ENCODE assay signal across 9 mouse cellular contexts in the genomic region with DNA sequence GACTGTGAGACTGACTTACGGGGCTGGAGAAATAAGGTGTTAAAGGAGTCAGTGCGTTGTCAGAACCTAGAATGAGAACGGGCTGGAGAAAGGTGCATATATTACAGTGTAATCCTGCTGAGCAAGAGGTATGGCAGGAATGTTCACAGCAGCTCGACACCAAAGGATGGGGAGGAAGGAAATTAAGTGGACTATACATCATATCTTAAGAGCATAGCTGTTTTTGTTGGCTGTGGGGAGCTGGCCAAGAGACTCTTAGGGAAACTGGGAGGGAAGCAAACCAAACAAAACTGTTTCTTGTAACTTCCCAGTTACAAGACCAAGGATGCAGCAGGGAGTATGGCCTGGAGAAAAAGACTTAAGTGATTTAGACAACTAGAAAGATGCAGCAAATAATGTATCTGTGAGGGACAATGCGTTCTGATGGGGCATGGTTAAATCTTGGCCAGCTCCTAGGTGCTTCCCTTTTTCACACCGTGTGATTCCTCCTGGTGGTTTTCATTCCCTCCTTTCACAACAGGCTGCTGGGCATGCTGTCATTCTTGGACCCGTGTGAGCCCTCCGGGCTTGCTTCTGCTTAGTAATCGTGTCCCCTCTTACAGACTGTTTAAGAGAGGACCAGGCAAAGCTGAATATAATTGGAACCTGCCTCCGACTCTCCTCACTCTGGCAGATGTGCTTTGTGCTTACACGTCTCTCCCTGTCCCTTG. TPM values are rescaled to one million over a fixed set of nuclear protein-coding genes. Genes with fewer than 3 reads are reported as not detected.
DNase-seq lines count a peak whose midpoint lies in the region; ATAC-seq and TF ChIP-seq lines count a peak whose summit lies in the region.
"Had no signal": no experiment of that assay in that cellular context is flagged by ENCODE, and none has a peak within 500 bp of the region (broad histone marks: within the 10 kb centered on the region; RNA-seq: fewer than 3 reads in every experiment).

No protein-coding gene starts in this region.

- peaks cover 3% of the 10 kb centered on the region; the same call in 1 of the 2 replicates for H3K4me1 ChIP-seq in cerebellum, adult 2 months (ENCODE audit: control insufficient read depth, insufficient read depth, low read length)
- peaks cover 32% of the 10 kb centered on the region for H3K4me1 ChIP-seq in heart, embryonic 15.5 days (replicated peaks)

- H3K9ac ChIP-seq in heart, embryonic 15.5 days: 0 out of 2 replicates have a peak overlapping the region, but pooled peaks have one; percentile 15

- H3K4me3 ChIP-seq in cerebellum, adult 2 months (replicated peaks; ENCODE audit: insufficient read depth, low read depth, low read length): peak overlapping the region; percentile 41
- peak overlapping the region; percentile 36 for H3K4me3 ChIP-seq in heart, embryonic 15.5 days

- H3K9me3 ChIP-seq in heart, embryonic 15.5 days (replicated peaks): no peaks in the 10 kb centered on the region

- H3K27me3 ChIP-seq in cerebellum, adult 2 months (ENCODE audit: control insufficient read depth, insufficient read depth, low read length): no peaks in the 10 kb centered on the region
- no peaks in the 10 kb centered on the region for H3K27me3 ChIP-seq in heart, embryonic 15.5 days

- ATAC-seq in heart, embryonic 15.5 days (replicated peaks; ENCODE audit: insufficient number of reproducible peaks, insufficient read depth, low FRiP score, low read depth): peak; percentile 28; the same call in 1 of the 2 replicates
- peak; percentile 35 for ATAC-seq in megakaryocyte progenitor cell, adult 5-6 weeks (replicated peaks; ENCODE audit: poor library complexity)

- peak overlapping the region; percentile 64 for H3K4me2 ChIP-seq in heart, embryonic 15.5 days

- intact Hi-C loops in heart, postnatal 25 days (cut with DNase I): loop anchor here (1.0 to 2.0 kb wide), 2 partner anchors 96 to 190 kb away; no protein-coding TSS in a partner anchor

- no peak for TF ChIP-seq POLR2A in cerebellum, adult 2 months (IDR thresholded peaks at IDR 0.05; ENCODE audit: borderline replicate concordance, insufficient read depth, low read length)

- no peak overlapping the region for H3K27ac ChIP-seq in cerebellum, adult 2 months (ENCODE audit: insufficient read depth, low read length)
- H3K27ac ChIP-seq in heart, embryonic 15.5 days: peak overlapping the region; percentile 44

- no peak for TF ChIP-seq CTCF in cerebellum, adult 2 months (IDR thresholded peaks at IDR 0.05; ENCODE audit: borderline replicate concordance, insufficient read depth, low read depth, low read length)

- WGBS in cerebellum, adult 2 months: 10% methylated on average over 11 of the region's 11 CpGs
- WGBS in heart, embryonic 15.5 days: 27% methylated on average over 11 of the region's 11 CpGs

- peak; percentile 43 to 67 for DNase-seq in heart, adult 18-20 months
- DNase-seq in heart, postnatal 25 days (ENCODE audit: low spot score): no peak
- DNase-seq in cerebellum, adult 2 months: peak; percentile 19 to 24
- no peak for DNase-seq in layer of hippocampus, adult 11-12 months (ENCODE audit: low spot score)
- DNase-seq in left cerebral cortex, adult 18-20 months (ENCODE audit: low spot score in 2 of 2): no peak
- no peak for DNase-seq in layer of hippocampus, postnatal 25 days (ENCODE audit: extremely low spot score in 1 of 2, low spot score in 1 of 2)

- no peaks in the 10 kb centered on the region for H3K36me3 ChIP-seq in heart, embryonic 15.5 days

RNA-seq across cellular contexts. Expression of gene Asb15, which starts 2.9 kb away (rescaled TPM):
- 10 to 100 TPM; 62.3 to 70.5 TPM for total RNA-seq in heart, adult 18-20 months (2021)
- 10 to 100 TPM; 48.5 to 62.0 TPM for total RNA-seq in heart, postnatal 25 days (2021)
- 0.05 and 0.10 TPM in 2 replicates for polyA plus RNA-seq in cerebellum, adult 2 months (2012; rRNA removed)
- 0.32 and 0.48 TPM in 2 replicates for polyA plus RNA-seq in heart, embryonic 15.5 days (2015; fragmentation: Nextera tagmentation; extraction: Ambion mirVana)
- not detected in 2 replicates for total RNA-seq in megakaryocyte progenitor cell, adult 5-6 weeks (2015)
- total RNA-seq in megakaryocyte progenitor cell, adult 5-6 weeks (2017): not detected in 2 replicates
- total RNA-seq in left cerebral cortex, adult 18-20 months (2021): not detected
- total RNA-seq in layer of hippocampus, postnatal 25 days (2021): not detected
- polyA plus RNA-seq: neural tube, embryonic 11.5 days had no signal

RNA-seq across cellular contexts. Expression of gene Ndufa5, which starts 3.1 kb away (rescaled TPM):
- 1,000 to 10,000 TPM; 1,622 to 1,793 TPM for total RNA-seq in heart, adult 18-20 months (2021)
- 1,000 to 10,000 TPM; 1,436 to 1,506 TPM for total RNA-seq in heart, postnatal 25 days (2021)
- 115 and 146 TPM in 2 replicates for polyA plus RNA-seq in cerebellum, adult 2 months (2012; rRNA removed)
- 599 and 895 TPM in 2 replicates for polyA plus RNA-seq in heart, embryonic 15.5 days (2015; fragmentation: Nextera tagmentation; extraction: Ambion mirVana)
- 127 and 130 TPM in 2 replicates for total RNA-seq in megakaryocyte progenitor cell, adult 5-6 weeks (2015)
- total RNA-seq in megakaryocyte progenitor cell, adult 5-6 weeks (2017): 319 and 343 TPM in 2 replicates
- total RNA-seq in left cerebral cortex, adult 18-20 months (2021): 100 to 1,000 TPM; 262 to 301 TPM
- total RNA-seq in layer of hippocampus, postnatal 25 days (2021): 100 to 1,000 TPM; 278 to 314 TPM

RNA-seq across cellular contexts. Expression of gene Iqub, which starts 16.0 kb away (rescaled TPM):
- under 1 TPM; 0.67 to 0.77 TPM for total RNA-seq in heart, adult 18-20 months (2021)
- total RNA-seq in heart, postnatal 25 days (2021): under 1 TPM; 0.28 to 0.29 TPM
- 0.97 and 1.4 TPM in 2 replicates for polyA plus RNA-seq in cerebellum, adult 2 months (2012; rRNA removed)
- polyA plus RNA-seq in heart, embryonic 15.5 days (2015; fragmentation: Nextera tagmentation; extraction: Ambion mirVana): 0.28 and 0.29 TPM in 2 replicates
- total RNA-seq in megakaryocyte progenitor cell, adult 5-6 weeks (2015): 0.05 TPM in 1 of 2 replicates, not detected in the other
- not detected in 2 replicates for total RNA-seq in megakaryocyte progenitor cell, adult 5-6 weeks (2017)
- total RNA-seq in left cerebral cortex, adult 18-20 months (2021): 1 to 10 TPM; 1.5 to 2.7 TPM
- total RNA-seq in layer of hippocampus, postnatal 25 days (2021): 1 to 10 TPM; 1.7 to 2.0 TPM

Comparison
In these comparisons a context has a peak if more than half of its experiments do, and no peak if none do; other contexts are left out.
1. DNase-seq: peak in heart, adult 18-20 months (2 of 2) and cerebellum, adult 2 months (2 of 2); none in heart, postnatal 25 days (single experiment), layer of hippocampus, adult 11-12 months (single experiment), left cerebral cortex, adult 18-20 months (0 of 2) and layer of hippocampus, postnatal 25 days (0 of 2).
2. RNA of gene Asb15, which starts 2.9 kb away (total RNA-seq): 62.3 to 70.5 TPM in heart, adult 18-20 months and 48.5 to 62.0 TPM in heart, postnatal 25 days; not detected in left cerebral cortex, adult 18-20 months, not detected in megakaryocyte progenitor cell, adult 5-6 weeks and not detected in layer of hippocampus, postnatal 25 days; every median in the first group is over 10 times any median in the second.
3. RNA of gene Ndufa5, which starts 3.1 kb away (total RNA-seq): 1,622 to 1,793 TPM in heart, adult 18-20 months and 1,436 to 1,506 TPM in heart, postnatal 25 days; 127 to 343 TPM in megakaryocyte progenitor cell, adult 5-6 weeks, 278 to 314 TPM in layer of hippocampus, postnatal 25 days and 262 to 301 TPM in left cerebral cortex, adult 18-20 months; every median in the first group is over 4 times any median in the second.